Mouse (Mus musculus) gastrocnemius, postnatal 25 days (tissue): ENCODE data around the gene Dock7. TPM values are rescaled to one million over a fixed set of nuclear protein-coding genes. Genes with fewer than 3 reads are reported as not detected.

Source experiments
- DNase-seq: peaks from one replicate; pipeline ENCODE4 v3.0.0; 2022
- long read RNA-seq, 2 experiments: library from polyadenylated mRNA; stranded (forward); transcript quantifications; one replicate each; pipeline ENCODE4 v2.0.0; 2021
- total RNA-seq, 2 experiments: library from RNA; stranded (reverse); gene quantifications; 1 replicate in 1 of 2; 2 replicates in 1 of 2; pipeline ENCODE4 v1.2.3; 2021

The Dock7 gene
- total RNA-seq = 1 to 10 TPM; 8.2 to 9.6 TPM
- long read RNA-seq, experiment 1, partial matches to known transcripts = 0 of 3 reads
- long read RNA-seq, experiment 1, other reads (novel, unspliced or antisense) = 3 of 3 reads
- long read RNA-seq, experiment 2, partial matches to known transcripts = 1 of 1 reads
- long read RNA-seq, experiment 2, other reads (novel, unspliced or antisense) = 0 of 1 reads

- DNase-seq = peak; percentile 89
These were observed at the start of gene Dock7 for GRCm38 (mm10) chr4:99120211-99121122. TSS of gene Dock7 (minus strand) at chr4:99120915.

- no peak for DNase-seq
These were observed 48.2 kb upstream of the Dock7 start for GRCm38 (mm10) chr4:99168869-99169268.

- no peak for DNase-seq
These were observed 42.8 kb upstream of the Dock7 start for GRCm38 (mm10) chr4:99163547-99163946.

- DNase-seq = no peak
These were observed 42.3 kb upstream of the Dock7 start for GRCm38 (mm10) chr4:99163001-99163400.

GRCm38 (mm10) chr4:99161457-99161971, 40.8 kb upstream of the Dock7 start:
- no peak for DNase-seq

GRCm38 (mm10) chr4:99160899-99161298, 40.2 kb upstream of the Dock7 start:
- no peak for DNase-seq

DNA sequence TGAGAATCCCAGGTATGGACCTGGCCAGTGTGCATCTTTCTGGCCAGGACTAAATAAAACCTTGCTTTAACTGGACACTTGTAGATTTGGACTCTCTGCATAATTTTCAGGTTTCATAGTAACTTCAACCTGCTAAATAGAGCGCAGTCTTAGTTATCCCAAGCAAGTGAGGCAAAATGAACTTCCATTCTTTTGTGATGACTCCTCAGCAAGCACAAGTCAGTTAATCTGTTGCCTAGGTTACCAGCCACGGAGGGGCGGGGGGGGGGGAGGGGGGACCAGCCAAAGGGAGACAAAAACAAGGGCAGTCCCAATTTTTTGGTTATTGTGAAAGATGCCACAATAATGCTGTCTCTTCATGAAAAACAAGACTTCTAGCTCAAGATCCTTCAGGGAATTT, 39.7 kb upstream of the Dock7 start:
- DNase-seq = no peak

DNA sequence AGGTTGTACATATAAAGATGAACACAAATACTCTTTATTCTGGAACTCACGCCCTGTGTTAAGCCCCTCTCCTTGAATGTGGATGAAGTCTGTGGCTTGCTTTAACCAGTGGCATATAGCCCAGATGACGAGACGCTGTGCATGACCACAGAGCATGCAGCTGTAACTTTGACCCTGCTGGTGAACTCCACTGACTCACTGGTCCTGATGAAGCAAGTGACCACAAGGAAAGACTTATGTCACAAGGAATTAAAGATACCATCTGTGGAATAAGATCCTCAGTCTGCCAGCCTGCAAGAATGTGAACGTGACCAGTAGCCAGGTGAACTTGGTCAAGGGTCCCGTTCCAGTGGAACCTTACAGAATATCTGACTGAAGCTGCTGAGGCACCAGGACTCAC, 37.8 kb upstream of the Dock7 start:
- DNase-seq = no peak

GRCm38 (mm10) chr4:99156641-99157307, 36.1 kb upstream of the Dock7 start:
- no peak for DNase-seq

DNA sequence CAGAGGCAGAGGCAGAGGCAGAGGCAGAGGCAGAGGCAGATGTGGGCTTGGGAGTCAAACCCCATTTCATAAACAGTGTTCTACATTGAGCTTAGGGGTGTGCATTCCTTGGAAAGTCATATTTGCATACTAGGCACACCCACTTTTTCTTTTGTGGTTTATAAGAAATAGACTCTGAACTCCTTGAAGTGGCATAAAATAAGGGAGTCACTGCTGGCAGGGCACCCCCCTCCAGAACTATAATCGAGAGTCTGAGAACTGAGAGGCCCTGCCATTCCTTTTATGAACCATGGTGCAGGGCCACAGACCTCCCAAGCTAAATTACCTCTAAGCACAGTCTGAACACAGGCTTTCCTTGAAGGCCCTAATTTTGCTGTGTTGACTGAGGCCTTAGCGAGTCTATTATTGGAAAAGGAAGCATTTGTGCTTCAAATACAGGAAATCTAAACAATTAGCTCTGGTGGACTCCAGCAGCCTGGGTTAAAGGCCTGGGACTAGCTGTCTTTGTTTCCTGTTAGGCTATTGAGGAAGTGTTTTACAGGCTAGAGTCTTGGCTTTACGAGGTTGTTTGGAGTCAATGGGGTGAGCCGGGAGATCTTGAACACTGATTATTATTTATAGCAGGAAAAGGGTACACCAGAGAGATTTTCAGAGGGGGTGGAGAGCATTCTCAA, 31.3 kb upstream of the Dock7 start:
- DNase-seq = no peak

DNA sequence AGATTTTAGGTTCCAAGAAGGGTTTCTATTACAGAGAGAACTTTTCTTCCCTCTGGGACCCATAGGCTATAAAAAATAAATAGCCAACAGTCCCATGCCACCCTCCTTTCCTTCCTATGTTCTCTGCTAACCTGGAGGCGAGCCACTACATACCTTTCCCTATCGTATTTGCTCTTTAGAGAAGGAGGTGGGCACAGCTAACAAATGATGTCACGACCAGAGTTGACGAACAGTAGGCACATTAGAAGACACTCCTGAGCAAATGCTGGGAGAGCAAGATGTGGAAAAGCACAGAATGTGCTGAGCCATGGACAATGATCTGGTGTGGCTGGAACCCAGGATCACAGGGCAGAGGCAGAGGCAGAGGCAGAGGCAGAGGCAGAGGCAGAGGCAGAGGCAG, 30.7 kb upstream of the Dock7 start:
- DNase-seq = no peak

DNA sequence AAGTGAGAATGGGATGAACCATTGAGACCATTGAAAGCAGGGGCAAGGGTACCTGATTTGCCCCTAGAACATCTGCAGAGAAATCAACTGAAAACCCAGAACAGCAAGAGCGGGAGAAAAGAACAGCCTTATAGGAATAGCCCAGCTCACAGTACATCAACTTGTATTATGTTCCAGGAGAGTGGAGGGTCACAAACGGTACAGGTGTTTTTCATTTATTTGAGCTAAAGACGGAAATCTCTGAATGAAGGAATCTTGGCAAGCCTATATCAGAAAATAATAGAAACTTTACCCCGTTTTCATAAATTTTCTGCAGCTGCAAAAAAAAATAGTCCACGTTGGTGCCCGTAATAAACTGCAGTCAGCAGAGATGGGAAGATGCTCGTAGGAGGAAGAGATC, 22.6 kb upstream of the Dock7 start:
- DNase-seq = no peak

- DNase-seq = no peak
These were observed 20.9 kb upstream of the Dock7 start for GRCm38 (mm10) chr4:99141578-99141977.

DNA sequence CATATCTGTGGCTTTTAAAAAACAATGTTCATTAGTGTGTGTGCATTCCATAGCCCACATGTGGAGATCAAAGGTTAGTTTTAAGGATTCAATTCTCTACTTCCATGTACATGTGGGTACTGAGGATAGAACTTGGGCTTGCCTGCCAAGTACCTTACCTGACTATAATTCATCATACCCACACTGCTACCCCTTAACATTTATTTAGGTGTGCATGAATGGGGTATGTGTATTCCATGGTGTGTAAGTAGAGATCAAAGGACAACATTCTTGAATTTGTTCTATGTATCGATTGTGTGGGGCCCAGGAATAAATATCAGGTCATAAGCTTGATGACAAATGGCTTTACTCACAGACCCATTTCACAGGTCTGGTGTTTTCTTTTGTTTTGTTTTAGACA, 20.5 kb upstream of the Dock7 start:
- DNase-seq = no peak

GRCm38 (mm10) chr4:99137986-99138641, 17.4 kb upstream of the Dock7 start:
- DNase-seq = no peak

GRCm38 (mm10) chr4:99134522-99134921, 13.8 kb upstream of the Dock7 start:
- DNase-seq = no peak

- DNase-seq = no peak
These were observed 12.6 kb upstream of the Dock7 start for GRCm38 (mm10) chr4:99133326-99133725.

DNA sequence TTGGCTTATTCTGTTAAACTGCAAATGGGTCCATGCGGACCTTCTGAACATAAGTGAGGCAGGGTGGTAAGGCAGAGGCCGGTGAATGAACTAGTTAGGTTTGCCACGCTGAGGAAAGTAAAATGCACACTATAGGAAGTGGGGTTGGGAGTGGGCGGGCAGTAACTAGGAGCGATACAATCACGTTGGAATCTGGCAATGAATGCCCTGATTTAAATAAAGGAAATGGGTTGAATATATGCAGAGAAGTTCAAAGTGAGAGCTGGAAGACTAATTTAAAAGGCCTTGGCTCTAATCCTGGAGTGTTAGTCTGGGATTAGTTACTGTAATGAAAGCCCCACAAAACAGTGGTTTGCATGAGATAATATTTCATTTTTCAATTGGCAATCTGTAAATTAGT, 12.0 kb upstream of the Dock7 start:
- DNase-seq = no peak

- DNase-seq = no peak
These were observed 10.5 kb upstream of the Dock7 start for GRCm38 (mm10) chr4:99131227-99131653.

GRCm38 (mm10) chr4:99123546-99123945, 2.8 kb upstream of the Dock7 start:
- no peak for DNase-seq

DNA sequence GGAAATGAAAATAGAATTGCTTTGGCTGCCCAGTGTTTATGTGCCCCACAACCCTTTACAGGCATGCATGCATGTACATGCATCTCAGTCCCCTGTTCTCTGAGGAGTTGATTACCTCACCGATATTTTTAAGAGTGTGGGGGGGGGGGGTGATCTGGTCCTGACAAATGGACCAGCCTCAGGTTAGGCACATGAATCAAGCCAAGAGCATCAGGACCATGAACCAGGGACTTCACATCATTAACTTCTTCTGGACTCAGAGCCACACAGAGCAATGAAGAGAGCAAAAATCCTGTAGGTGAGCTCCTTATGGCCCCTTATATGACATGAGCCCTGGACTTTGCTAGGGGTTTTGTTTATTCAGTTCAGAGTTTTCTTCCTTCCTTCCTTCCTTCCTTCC, 2.1 kb upstream of the Dock7 start:
- DNase-seq = no peak

GRCm38 (mm10) chr4:99122047-99122446, 1.3 kb upstream of the Dock7 start:
- DNase-seq = no peak
